Mouse (Mus musculus): ENCODE data around the gene Rara. TPM values are rescaled to one million over a fixed set of nuclear protein-coding genes. Genes with fewer than 3 reads are reported as not detected.

Gene Rara
- polyA plus RNA-seq, 1 experiment from 2014 or later = 53.5 TPM

- Histone ChIP-seq H3K4me1 (peaks cover 57% of the 10 kb centered on the region), H3K36me3 (peaks cover 71% of the 10 kb centered on the region)
These were observed 43.9 kb downstream of the Rara start for GRCm38 (mm10) chr11:98971316-98972031.

GRCm38 (mm10) chr11:98972215-98972614 lies 44.6 kb downstream of the Rara start:
- WGBS = 56% methylated on average over 9 of the region's 9 CpGs
- peak; percentile 21 for ATAC-seq (ENCODE audit: insufficient number of reproducible peaks, low FRiP score, low TSS enrichment, low read depth)
- Histone ChIP-seq H3K9me3 (replicated peaks) (no peaks in the 10 kb centered on the region), H3K36me3 (peaks cover 64% of the 10 kb centered on the region), H3K4me3 (replicated peaks) (no peak overlapping the region), H3K27ac (replicated peaks) (no peak overlapping the region), H3K27me3 (no peaks in the 10 kb centered on the region), H3K9ac (no peak overlapping the region), H3K4me1 (peaks cover 49% of the 10 kb centered on the region), H3K4me2 (replicated peaks) (no peak overlapping the region)

More at GRCm38 (mm10) chr11:98971316-98972031, 43.9 kb downstream of the Rara start:
- H3K9ac ChIP-seq = no peak overlapping the region
- H3K4me2 ChIP-seq (replicated peaks) = no peak overlapping the region
- peak overlapping the region; percentile 48; the same call in 1 of the 2 replicates for H3K27ac ChIP-seq (replicated peaks)
- ATAC-seq (ENCODE audit: insufficient number of reproducible peaks, low FRiP score, low TSS enrichment, low read depth) = no peak
- no peaks in the 10 kb centered on the region for H3K27me3 ChIP-seq
- no peaks in the 10 kb centered on the region for H3K9me3 ChIP-seq (replicated peaks)
- H3K4me3 ChIP-seq (replicated peaks) = no peak overlapping the region
- WGBS = 65% methylated on average over 23 of the region's 23 CpGs

- peaks cover 59% of the 10 kb centered on the region for H3K36me3 ChIP-seq
- WGBS = 84% methylated on average over 9 of the region's 9 CpGs
- ATAC-seq (ENCODE audit: insufficient number of reproducible peaks, low FRiP score, low TSS enrichment, low read depth) = no peak
These were observed 45.3 kb downstream of the Rara start for GRCm38 (mm10) chr11:98972801-98973360.

GRCm38 (mm10) chr11:98973584-98973983 lies 46.0 kb downstream of the Rara start:
- peaks cover 52% of the 10 kb centered on the region for H3K36me3 ChIP-seq
- H3K27me3 ChIP-seq = no peaks in the 10 kb centered on the region
- no peak overlapping the region for H3K4me3 ChIP-seq (replicated peaks)
- peaks cover 38% of the 10 kb centered on the region for H3K4me1 ChIP-seq
- ATAC-seq (ENCODE audit: insufficient number of reproducible peaks, low FRiP score, low TSS enrichment, low read depth) = no peak
- H3K27ac ChIP-seq (replicated peaks) = no peak overlapping the region
- 86% methylated on average over 14 of the region's 14 CpGs for WGBS
- no peak overlapping the region for H3K4me2 ChIP-seq (replicated peaks)
- H3K9me3 ChIP-seq (replicated peaks) = no peaks in the 10 kb centered on the region
- H3K9ac ChIP-seq = no peak overlapping the region

More at GRCm38 (mm10) chr11:98972801-98973360, 45.3 kb downstream of the Rara start:
- Histone ChIP-seq H3K27ac (replicated peaks) (no peak overlapping the region; the same call in 1 of the 2 replicates), H3K4me1 (peaks cover 43% of the 10 kb centered on the region), H3K27me3 (no peaks in the 10 kb centered on the region), H3K4me3 (replicated peaks) (no peak overlapping the region), H3K4me2 (replicated peaks) (no peak overlapping the region), H3K9ac (no peak overlapping the region), H3K9me3 (replicated peaks) (no peaks in the 10 kb centered on the region)

GRCm38 (mm10) chr11:98974213-98974612 lies 46.6 kb downstream of the Rara start:
- Histone ChIP-seq H3K36me3 (peaks cover 52% of the 10 kb centered on the region), H3K4me1 (peaks cover 37% of the 10 kb centered on the region), H3K4me3 (replicated peaks) (no peak overlapping the region), H3K4me2 (replicated peaks) (no peak overlapping the region), H3K9me3 (replicated peaks) (no peaks in the 10 kb centered on the region), H3K27ac (replicated peaks) (no peak overlapping the region), H3K9ac (no peak overlapping the region), H3K27me3 (no peaks in the 10 kb centered on the region)
- WGBS = 78% methylated on average over 6 of the region's 6 CpGs
- no peak for ATAC-seq (ENCODE audit: insufficient number of reproducible peaks, low FRiP score, low TSS enrichment, low read depth)

GRCm38 (mm10) chr11:98974871-98975719 lies 47.5 kb downstream of the Rara start:
- Histone ChIP-seq H3K4me3 (replicated peaks) (no peak overlapping the region), H3K9me3 (replicated peaks) (no peaks in the 10 kb centered on the region), H3K4me1 (peaks cover 28% of the 10 kb centered on the region), H3K36me3 (peaks cover 52% of the 10 kb centered on the region), H3K9ac (no peak overlapping the region), H3K27me3 (no peaks in the 10 kb centered on the region), H3K27ac (replicated peaks) (no peak overlapping the region), H3K4me2 (replicated peaks) (no peak overlapping the region)
- no peak for ATAC-seq (ENCODE audit: insufficient number of reproducible peaks, low FRiP score, low TSS enrichment, low read depth)
- WGBS = 53% methylated on average over 5 of the region's 5 CpGs

- WGBS = 30% methylated on average over 15 of the region's 15 CpGs
- Histone ChIP-seq H3K4me3 (replicated peaks) (no peak overlapping the region), H3K9ac (no peak overlapping the region), H3K4me2 (replicated peaks) (no peak overlapping the region), H3K36me3 (peaks cover 16% of the 10 kb centered on the region), H3K27me3 (peaks cover 7% of the 10 kb centered on the region; the same call in 1 of the 2 replicates), H3K9me3 (replicated peaks) (no peaks in the 10 kb centered on the region), H3K27ac (replicated peaks) (no peak overlapping the region), H3K4me1 (peaks cover 25% of the 10 kb centered on the region)
- ATAC-seq (ENCODE audit: insufficient number of reproducible peaks, low FRiP score, low TSS enrichment, low read depth) = no peak
These were observed 51.0 kb downstream of the Rara start for GRCm38 (mm10) chr11:98978526-98979148.

- Histone ChIP-seq H3K4me2 (replicated peaks) (no peak overlapping the region), H3K36me3 (peaks cover 9% of the 10 kb centered on the region), H3K9ac (no peak overlapping the region), H3K4me1 (peaks cover 25% of the 10 kb centered on the region), H3K27ac (replicated peaks) (no peak overlapping the region), H3K9me3 (replicated peaks) (no peaks in the 10 kb centered on the region), H3K27me3 (peaks cover 7% of the 10 kb centered on the region; the same call in 1 of the 2 replicates), H3K4me3 (replicated peaks) (no peak overlapping the region)
- ATAC-seq (ENCODE audit: insufficient number of reproducible peaks, low FRiP score, low TSS enrichment, low read depth) = no peak
- 71% methylated on average over 5 of the region's 5 CpGs for WGBS
These were observed 51.7 kb downstream of the Rara start for GRCm38 (mm10) chr11:98979356-98979755.

- peak overlapping the region; percentile 99 for H3K4me2 ChIP-seq (replicated peaks)
- ATAC-seq (ENCODE audit: insufficient number of reproducible peaks, low FRiP score, low TSS enrichment, low read depth) = no peak
- H3K9ac ChIP-seq = peak overlapping the region; percentile 45
- H3K4me1 ChIP-seq = peaks cover 25% of the 10 kb centered on the region
- peak overlapping the region; percentile 60 for H3K4me3 ChIP-seq (replicated peaks)
- no peak overlapping the region for H3K27ac ChIP-seq (replicated peaks)
- H3K36me3 ChIP-seq = no peaks in the 10 kb centered on the region
- no peaks in the 10 kb centered on the region for H3K9me3 ChIP-seq (replicated peaks)
- 34% methylated on average over 20 of the region's 20 CpGs for WGBS
- H3K27me3 ChIP-seq = peaks cover 7% of the 10 kb centered on the region; the same call in 1 of the 2 replicates
These were observed 53.8 kb downstream of the Rara start for GRCm38 (mm10) chr11:98981289-98981996.

GRCm38 (mm10) chr11:98981997-98982772 lies 54.6 kb downstream of the Rara start:
- H3K4me3 ChIP-seq (replicated peaks) = peak overlapping the region; percentile 60
- peaks cover 7% of the 10 kb centered on the region; the same call in 1 of the 2 replicates for H3K27me3 ChIP-seq
- H3K9ac ChIP-seq = peak overlapping the region; percentile 45
- H3K36me3 ChIP-seq = no peaks in the 10 kb centered on the region
- H3K4me2 ChIP-seq (replicated peaks) = peak overlapping the region; percentile 99
- under 1% methylated on average over 85 of the region's 94 CpGs for WGBS
- H3K9me3 ChIP-seq (replicated peaks) = no peaks in the 10 kb centered on the region
- ATAC-seq (ENCODE audit: insufficient number of reproducible peaks, low FRiP score, low TSS enrichment, low read depth) = peak; percentile 61
- H3K27ac ChIP-seq (replicated peaks) = 0 out of 2 replicates have a peak overlapping the region, but pooled peaks have one; percentile 31
- peaks cover 25% of the 10 kb centered on the region for H3K4me1 ChIP-seq

All from embryonic facial prominence, embryonic 15.5 days (tissue).